Mouse (Mus musculus): ENCODE measurements around the gene Anapc13. TPM values are rescaled to one million over a fixed set of nuclear protein-coding genes. Genes with fewer than 3 reads are reported as not detected.

Anapc13 gene
- total and polyA plus RNA-seq, 2 experiments from 2014 or later = 43.9 to 322 TPM

DNA sequence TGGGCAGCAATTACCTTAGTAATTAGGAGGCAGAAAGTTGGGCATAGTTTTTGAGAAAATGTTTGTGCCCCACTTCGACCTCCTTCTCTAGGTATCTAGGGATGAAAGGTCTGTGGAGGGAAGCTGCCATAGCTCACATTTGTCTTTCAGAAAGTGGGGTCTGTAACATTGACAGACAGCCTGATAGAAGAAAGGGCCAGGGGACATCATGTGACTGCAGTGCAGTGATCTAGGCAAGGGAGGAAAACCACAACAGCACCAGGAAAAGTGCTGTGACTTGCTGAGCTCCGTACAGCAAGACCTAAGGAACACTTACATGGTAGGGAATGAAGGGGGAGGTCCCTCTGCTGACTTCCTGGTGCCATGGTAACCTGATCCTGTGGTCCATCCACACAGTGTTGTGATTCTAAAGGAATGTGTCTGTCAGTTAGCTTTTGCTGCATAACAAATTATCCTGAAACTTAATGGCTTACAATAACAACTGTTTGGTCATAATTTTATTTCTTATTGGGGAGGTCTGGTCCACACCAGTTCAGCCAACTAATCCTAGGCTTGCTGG is 5.6 kb downstream of the Anapc13 start:
- no peaks in the 10 kb centered on the region; the same call in 1 of the 2 replicates for H3K36me3 ChIP-seq (replicated peaks; ENCODE audit: control insufficient read depth, insufficient read depth, low read length)
- no peak overlapping the region for H3K4me2 ChIP-seq (ENCODE audit: low read depth, low read length)
- ATAC-seq (ENCODE audit: insufficient read depth, low read depth) (no peak), DNase-seq (ENCODE audit: low spot score) (no peak)
- H3K9me3 ChIP-seq (replicated peaks; ENCODE audit: control insufficient read depth, low read length) = no peaks in the 10 kb centered on the region
- H3K4me1 ChIP-seq (ENCODE audit: control insufficient read depth, insufficient read depth) = peaks cover 8% of the 10 kb centered on the region
- WGBS = 54% methylated on average over 2 of the region's 2 CpGs
- H3K9ac ChIP-seq (replicated peaks; ENCODE audit: low read depth, low read length) = no peak overlapping the region
- no peak for TF ChIP-seq CTCF (IDR thresholded peaks at IDR 0.05; ENCODE audit: low read depth)
- no peak for TF ChIP-seq EP300 (IDR thresholded peaks at IDR 0.05; ENCODE audit: low read depth)
- H3K27ac ChIP-seq (ENCODE audit: low read depth) = no peak overlapping the region
- H3K27me3 ChIP-seq (ENCODE audit: control insufficient read depth, insufficient read depth, low read length) = no peaks in the 10 kb centered on the region
- no peak overlapping the region for H3K4me3 ChIP-seq (ENCODE audit: low read depth, low read length)

DNA sequence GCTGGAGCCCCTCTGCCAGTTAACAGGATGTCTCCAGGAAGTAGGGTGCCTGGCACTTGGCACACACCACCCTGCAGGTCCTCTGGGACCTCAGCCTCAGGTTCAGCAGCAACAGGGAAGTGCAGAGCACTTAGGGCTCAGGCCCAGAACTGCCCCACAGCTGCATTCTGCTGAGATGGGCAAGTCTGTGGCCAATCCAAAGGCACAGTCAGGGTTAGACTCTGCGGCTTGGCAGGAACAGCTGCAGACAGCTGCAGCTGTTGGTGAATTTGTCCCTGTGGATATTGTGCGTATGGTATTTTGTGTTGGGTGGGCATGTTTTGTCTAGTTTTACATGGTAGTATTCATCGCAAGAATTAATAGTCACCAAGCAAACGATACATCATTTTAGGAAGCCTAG is 6.1 kb downstream of the Anapc13 start:
- Histone ChIP-seq H3K27me3 (ENCODE audit: control insufficient read depth, insufficient read depth, low read length) (no peaks in the 10 kb centered on the region), H3K9ac (replicated peaks; ENCODE audit: low read depth, low read length) (no peak overlapping the region), H3K9me3 (replicated peaks; ENCODE audit: control insufficient read depth, low read length) (no peaks in the 10 kb centered on the region), H3K4me3 (ENCODE audit: low read depth, low read length) (no peak overlapping the region), H3K36me3 (replicated peaks; ENCODE audit: control insufficient read depth, insufficient read depth, low read length) (no peaks in the 10 kb centered on the region; the same call in 1 of the 2 replicates), H3K4me2 (ENCODE audit: low read depth, low read length) (no peak overlapping the region), H3K4me1 (ENCODE audit: control insufficient read depth, insufficient read depth) (peaks cover 6% of the 10 kb centered on the region), H3K27ac (ENCODE audit: low read depth) (no peak overlapping the region)
- TF ChIP-seq CTCF (IDR thresholded peaks at IDR 0.05; ENCODE audit: low read depth) = no peak
- TF ChIP-seq EP300 (IDR thresholded peaks at IDR 0.05; ENCODE audit: low read depth) = no peak
- no peak for ATAC-seq (ENCODE audit: insufficient read depth, low read depth)
- WGBS = 88% methylated on average over 4 of the region's 4 CpGs
- DNase-seq (ENCODE audit: low spot score) = no peak

DNA sequence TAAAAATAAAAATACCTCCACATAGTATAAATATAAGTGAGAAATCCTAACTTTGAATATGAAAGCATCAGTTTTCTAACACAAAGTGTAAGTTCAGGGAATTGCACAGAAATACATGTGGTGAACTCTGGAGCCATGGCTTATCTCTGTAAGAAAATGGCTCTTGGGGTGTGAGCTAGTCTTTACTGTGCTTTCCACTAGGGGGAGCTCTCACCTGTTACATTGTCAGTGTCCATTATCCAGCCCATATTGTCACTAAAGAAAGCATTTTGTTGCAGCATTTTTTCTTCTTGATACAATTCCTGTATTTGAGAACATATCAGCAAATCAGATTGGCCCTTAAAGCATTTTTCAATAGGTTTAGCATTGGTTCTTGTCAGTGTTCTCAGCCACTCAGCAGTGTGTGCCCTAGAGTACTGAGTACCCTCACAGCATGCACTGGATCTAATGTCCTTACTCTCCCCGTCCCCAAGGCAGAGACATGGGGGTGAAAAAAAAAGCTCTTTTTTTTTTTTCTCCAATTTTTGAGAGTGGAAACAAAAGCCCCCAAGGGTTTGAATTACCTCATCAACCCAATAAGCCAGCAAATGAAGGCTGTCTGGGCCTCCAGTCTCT is 6.9 kb downstream of the Anapc13 start:
- Histone ChIP-seq H3K36me3 (replicated peaks; ENCODE audit: control insufficient read depth, insufficient read depth, low read length) (no peaks in the 10 kb centered on the region; the same call in 1 of the 2 replicates), H3K9me3 (replicated peaks; ENCODE audit: control insufficient read depth, low read length) (no peaks in the 10 kb centered on the region), H3K4me2 (ENCODE audit: low read depth, low read length) (no peak overlapping the region), H3K27ac (ENCODE audit: low read depth) (peak overlapping the region; percentile 44), H3K4me1 (ENCODE audit: control insufficient read depth, insufficient read depth) (no peaks in the 10 kb centered on the region), H3K27me3 (ENCODE audit: control insufficient read depth, insufficient read depth, low read length) (no peaks in the 10 kb centered on the region), H3K9ac (replicated peaks; ENCODE audit: low read depth, low read length) (no peak overlapping the region), H3K4me3 (ENCODE audit: low read depth, low read length) (no peak overlapping the region)
- TF ChIP-seq CTCF (IDR thresholded peaks at IDR 0.05; ENCODE audit: low read depth) (peak; percentile 82), EP300 (IDR thresholded peaks at IDR 0.05; ENCODE audit: low read depth) (no peak)
- DNase-seq (ENCODE audit: low spot score) (peak; percentile 81), ATAC-seq (ENCODE audit: insufficient read depth, low read depth) (no peak)
- WGBS = 41% methylated on average over 1 of the region's 1 CpGs

- no peak for TF ChIP-seq CTCF (IDR thresholded peaks at IDR 0.05; ENCODE audit: low read depth)
- TF ChIP-seq EP300 (IDR thresholded peaks at IDR 0.05; ENCODE audit: low read depth) = 0 out of 2 replicates have a peak, but pooled peaks have one; percentile 25
- no peak overlapping the region for H3K4me3 ChIP-seq (ENCODE audit: low read depth, low read length)
- no peaks in the 10 kb centered on the region for H3K9me3 ChIP-seq (replicated peaks; ENCODE audit: control insufficient read depth, low read length)
- H3K27me3 ChIP-seq (ENCODE audit: control insufficient read depth, insufficient read depth, low read length) = no peaks in the 10 kb centered on the region
- H3K9ac ChIP-seq (replicated peaks; ENCODE audit: low read depth, low read length) = no peak overlapping the region
- peaks cover 6% of the 10 kb centered on the region for H3K4me1 ChIP-seq (ENCODE audit: control insufficient read depth, insufficient read depth)
- 23% methylated on average over 8 of the region's 8 CpGs for WGBS
- H3K4me2 ChIP-seq (ENCODE audit: low read depth, low read length) = no peak overlapping the region
- ATAC-seq (ENCODE audit: insufficient read depth, low read depth) (peak; percentile 73), DNase-seq (ENCODE audit: low spot score) (peak; percentile 67)
- H3K27ac ChIP-seq (ENCODE audit: low read depth) = peak overlapping the region; percentile 44
- H3K36me3 ChIP-seq (replicated peaks; ENCODE audit: control insufficient read depth, insufficient read depth, low read length) = no peaks in the 10 kb centered on the region; the same call in 1 of the 2 replicates
These were observed 8.4 kb downstream of the Anapc13 start for GRCm38 (mm10) chr9:102634453-102634852.

DNA sequence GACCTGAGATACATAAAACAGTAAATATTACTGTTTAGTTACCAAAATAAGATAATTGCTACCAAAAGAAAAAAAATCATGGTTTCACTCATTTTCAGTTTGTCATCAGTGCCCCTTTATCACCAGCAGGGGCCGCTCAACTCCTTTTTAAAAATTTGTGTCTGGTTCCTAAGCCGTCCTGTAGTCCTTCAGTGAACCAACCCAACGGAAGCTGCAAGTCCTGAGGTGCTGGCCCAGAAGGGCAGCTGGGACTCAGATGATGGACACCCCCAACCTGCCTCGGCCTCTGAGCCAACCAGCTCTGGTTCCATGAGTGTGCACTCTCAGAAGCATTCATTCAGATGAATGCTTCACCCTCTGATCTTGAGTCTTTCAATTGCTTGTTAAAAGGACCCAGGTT is 10.5 kb downstream of the Anapc13 start:
- H3K27ac ChIP-seq (ENCODE audit: low read depth) = no peak overlapping the region
- 9% methylated on average over 4 of the region's 4 CpGs for WGBS
- H3K4me2 ChIP-seq (ENCODE audit: low read depth, low read length) = no peak overlapping the region
- H3K36me3 ChIP-seq (replicated peaks; ENCODE audit: control insufficient read depth, insufficient read depth, low read length) = no peaks in the 10 kb centered on the region
- no peaks in the 10 kb centered on the region for H3K27me3 ChIP-seq (ENCODE audit: control insufficient read depth, insufficient read depth, low read length)
- no peak overlapping the region for H3K9ac ChIP-seq (replicated peaks; ENCODE audit: low read depth, low read length)
- TF ChIP-seq CTCF (IDR thresholded peaks at IDR 0.05; ENCODE audit: low read depth) = peak; percentile 69
- no peak for TF ChIP-seq EP300 (IDR thresholded peaks at IDR 0.05; ENCODE audit: low read depth)
- H3K9me3 ChIP-seq (replicated peaks; ENCODE audit: control insufficient read depth, low read length) = no peaks in the 10 kb centered on the region
- H3K4me1 ChIP-seq (ENCODE audit: control insufficient read depth, insufficient read depth) = peaks cover 10% of the 10 kb centered on the region
- peak; percentile 25; the same call in 1 of the 2 replicates for ATAC-seq (ENCODE audit: insufficient read depth, low read depth)
- peak; percentile 70 for DNase-seq (ENCODE audit: low spot score)
- no peak overlapping the region for H3K4me3 ChIP-seq (ENCODE audit: low read depth, low read length)

All from heart, postnatal 0 days (tissue).